Mouse (Mus musculus) embryonic facial prominence, embryonic 14.5 days (tissue): ENCODE data around the gene Ppp6r1. TPM values are rescaled to one million over a fixed set of nuclear protein-coding genes. Genes with fewer than 3 reads are reported as not detected.

Experiments
- ATAC-seq: fragments of 200-750 bp; cut with Nextera tagmentation; 2 replicates; pipeline ENCODE4 v1.8.0; 2017; ENCODE audit warnings: low read depth, moderate number of reproducible peaks, moderate TSS enrichment
- DNase-seq: peaks from one replicate; pipeline ENCODE4 v3.0.0-alpha.2; 2015; ENCODE audit warnings: low spot score
- H3K27ac ChIP-seq: fragments of 300-500 bp; sonication (generic); replicated peaks from 2 replicates; pipeline ENCODE4 v1.5.1; 2014; ENCODE audit warnings: low read depth, mild to moderate bottlenecking, low read length, moderate library complexity
- H3K27me3 ChIP-seq: fragments of 300-500 bp; sonication (generic); replicated peaks from 2 replicates; pipeline ENCODE4 v1.6.1; 2014; ENCODE audit warnings: low read length; ENCODE audit not compliant: control insufficient read depth, insufficient read depth
- H3K36me3 ChIP-seq: fragments of 300-500 bp; sonication (generic); 2 replicates; pipeline ENCODE4 v1.6.1; 2014; ENCODE audit warnings: low read length, mixed read lengths; ENCODE audit not compliant: control insufficient read depth, insufficient read depth
- H3K4me1 ChIP-seq: fragments of 300-500 bp; sonication (generic); 2 replicates; pipeline ENCODE4 v1.6.1; 2014; ENCODE audit warnings: antibody characterized with exemption, low read length; ENCODE audit not compliant: control insufficient read depth, insufficient read depth
- H3K4me2 ChIP-seq: fragments of 300-500 bp; sonication (generic); 2 replicates; pipeline ENCODE4 v1.6.1; 2014; ENCODE audit warnings: low read depth, mild to moderate bottlenecking, low read length, moderate library complexity, mixed read lengths
- H3K4me3 ChIP-seq: fragments of 300-500 bp; sonication (generic); 2 replicates; pipeline ENCODE4 v1.5.1; 2014; ENCODE audit warnings: low read depth, mild to moderate bottlenecking, low read length
- H3K9ac ChIP-seq: fragments of 300-500 bp; sonication (generic); 2 replicates; pipeline ENCODE4 v1.6.1; 2014; ENCODE audit warnings: low read depth, mild to moderate bottlenecking, low read length, moderate library complexity, mixed read lengths
- H3K9me3 ChIP-seq: fragments of 300-500 bp; sonication (generic); 2 replicates; pipeline ENCODE4 v1.6.1; 2016; ENCODE audit warnings: low read length; ENCODE audit not compliant: control insufficient read depth
- WGBS: fragments of 180-500 bp; shearing (Covaris S2); extraction: QIAGEN DNeasy Blood & Tissue Kit; methylation state at CpG from one replicate; pipeline ENCODE4 v1.1.7; 2014; 5-methylcytosine and 5-hydroxymethylcytosine counted together
- polyA plus RNA-seq: library from polyadenylated mRNA; unstranded; fragments of >200 nt; fragmentation: Nextera tagmentation; extraction: Ambion mirVana; gene quantifications from 2 replicates; pipeline ENCODE4 v1.2.1, GENCODE M21; 2014

Gene Ppp6r1
- polyA plus RNA-seq, 1 experiment from 2014 or later, result 7.7 TPM

DNA sequence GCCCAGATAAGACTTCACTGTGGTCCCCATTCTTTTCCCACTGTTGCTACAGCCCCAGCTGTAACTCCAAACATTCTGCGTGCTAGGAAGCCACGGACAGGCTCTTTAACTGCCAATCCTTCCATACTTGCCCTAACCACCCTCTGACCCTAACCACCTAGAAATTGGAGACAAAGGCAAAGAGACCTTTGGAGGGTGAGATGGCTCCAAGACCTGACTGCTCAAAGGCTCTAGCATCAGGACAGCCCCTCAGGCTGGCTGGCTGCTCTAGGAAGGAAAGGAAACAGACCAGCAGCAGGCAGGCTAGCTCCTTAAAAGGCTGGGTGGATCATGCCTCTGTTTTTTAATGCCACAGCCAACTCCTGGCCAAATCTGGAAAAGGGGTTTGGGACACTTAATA, 4.6 kb downstream of the Ppp6r1 start:
- 84% methylated on average over 2 of the region's 2 CpGs for WGBS
- H3K4me3 ChIP-seq, result no peak overlapping the region
- H3K36me3 ChIP-seq, result peaks cover 3% of the 10 kb centered on the region; the same call in 1 of the 2 replicates
- H3K4me1 ChIP-seq, result peaks cover 21% of the 10 kb centered on the region
- DNase-seq (no peak), ATAC-seq (no peak)
- no peak overlapping the region for H3K4me2 ChIP-seq
- H3K9me3 ChIP-seq, result no peaks in the 10 kb centered on the region
- peak overlapping the region; percentile 8; the same call in 1 of the 2 replicates for H3K9ac ChIP-seq
- H3K27ac ChIP-seq, result no peak overlapping the region
- no peaks in the 10 kb centered on the region for H3K27me3 ChIP-seq

DNA sequence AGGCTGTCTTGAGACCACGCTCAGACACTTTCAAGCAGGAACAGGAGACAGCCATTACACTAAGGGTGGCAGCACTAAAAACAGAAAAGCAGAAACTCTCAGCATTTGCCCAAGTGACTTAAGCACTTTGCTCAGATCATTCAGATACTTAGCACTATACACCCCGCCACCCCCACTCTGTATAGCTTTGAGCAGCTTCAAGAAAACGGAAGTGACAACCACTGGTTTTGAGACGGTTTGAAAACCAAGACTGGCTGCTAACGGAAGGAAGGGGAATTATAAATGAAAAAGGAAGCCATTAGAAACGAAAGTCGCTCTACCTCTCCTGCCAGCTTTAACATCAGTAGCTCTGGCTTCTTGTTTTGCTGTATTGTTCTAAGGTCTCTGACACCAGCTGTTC, 5.0 kb downstream of the Ppp6r1 start:
- WGBS, result 88% methylated on average over 7 of the region's 7 CpGs
- Histone ChIP-seq H3K27me3 (no peaks in the 10 kb centered on the region), H3K4me3 (no peak overlapping the region), H3K9me3 (no peaks in the 10 kb centered on the region), H3K9ac (no peak overlapping the region), H3K4me2 (no peak overlapping the region), H3K36me3 (peaks cover 3% of the 10 kb centered on the region; the same call in 1 of the 2 replicates), H3K27ac (no peak overlapping the region), H3K4me1 (peaks cover 21% of the 10 kb centered on the region)
- ATAC-seq (no peak), DNase-seq (no peak)

DNA sequence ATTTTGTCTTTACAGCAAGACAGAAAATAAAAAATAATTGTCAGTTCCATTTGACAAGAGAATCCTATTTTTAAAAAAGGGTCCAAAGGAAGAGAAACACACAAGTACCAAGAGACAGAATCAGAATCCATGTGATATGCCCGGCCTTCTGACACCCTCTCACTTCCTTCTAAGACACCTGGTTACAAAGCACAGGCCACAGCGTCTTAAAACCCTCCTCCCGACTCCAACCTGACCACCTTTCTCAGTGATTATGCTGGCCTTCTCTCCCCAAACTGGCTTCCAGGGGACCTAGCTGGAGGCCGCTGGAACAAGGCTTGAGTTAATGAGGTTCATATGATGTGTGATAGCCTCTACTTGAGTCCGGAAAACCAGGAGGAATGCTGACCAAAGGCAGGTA, 5.5 kb downstream of the Ppp6r1 start:
- H3K27ac ChIP-seq, result no peak overlapping the region
- peaks cover 3% of the 10 kb centered on the region; the same call in 1 of the 2 replicates for H3K36me3 ChIP-seq
- H3K27me3 ChIP-seq, result no peaks in the 10 kb centered on the region
- H3K9ac ChIP-seq, result no peak overlapping the region
- peaks cover 21% of the 10 kb centered on the region for H3K4me1 ChIP-seq
- 66% methylated on average over 5 of the region's 5 CpGs for WGBS
- no peaks in the 10 kb centered on the region for H3K9me3 ChIP-seq
- no peak overlapping the region for H3K4me3 ChIP-seq
- H3K4me2 ChIP-seq, result no peak overlapping the region
- DNase-seq (no peak), ATAC-seq (no peak)

DNA sequence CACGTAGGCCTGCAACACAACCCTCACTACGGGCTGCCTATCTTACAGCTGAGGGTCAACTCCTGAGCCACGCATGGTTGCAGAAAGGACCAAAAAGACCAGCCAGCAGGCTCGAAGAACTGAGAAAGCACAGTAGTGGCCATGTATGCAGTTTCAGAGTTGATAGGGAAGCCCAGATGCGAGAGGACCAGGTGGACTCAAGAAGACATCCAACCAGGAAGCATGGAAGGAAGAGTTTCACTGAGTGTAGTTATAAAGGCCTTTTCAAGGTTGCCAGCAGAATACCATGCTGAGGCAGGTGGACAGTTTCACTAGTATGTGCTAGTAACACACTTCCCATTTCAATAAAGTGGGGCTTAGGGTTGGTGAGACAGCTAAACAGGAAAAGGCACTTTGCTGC, 6.1 kb downstream of the Ppp6r1 start:
- ATAC-seq, result no peak
- 92% methylated on average over 5 of the region's 5 CpGs for WGBS
- H3K4me1 ChIP-seq, result peaks cover 20% of the 10 kb centered on the region
- H3K9me3 ChIP-seq, result no peaks in the 10 kb centered on the region
- DNase-seq, result no peak
- no peak overlapping the region for H3K27ac ChIP-seq
- no peak overlapping the region for H3K9ac ChIP-seq
- H3K27me3 ChIP-seq, result no peaks in the 10 kb centered on the region
- no peak overlapping the region for H3K4me2 ChIP-seq
- peaks cover 3% of the 10 kb centered on the region; the same call in 1 of the 2 replicates for H3K36me3 ChIP-seq
- no peak overlapping the region for H3K4me3 ChIP-seq

DNA sequence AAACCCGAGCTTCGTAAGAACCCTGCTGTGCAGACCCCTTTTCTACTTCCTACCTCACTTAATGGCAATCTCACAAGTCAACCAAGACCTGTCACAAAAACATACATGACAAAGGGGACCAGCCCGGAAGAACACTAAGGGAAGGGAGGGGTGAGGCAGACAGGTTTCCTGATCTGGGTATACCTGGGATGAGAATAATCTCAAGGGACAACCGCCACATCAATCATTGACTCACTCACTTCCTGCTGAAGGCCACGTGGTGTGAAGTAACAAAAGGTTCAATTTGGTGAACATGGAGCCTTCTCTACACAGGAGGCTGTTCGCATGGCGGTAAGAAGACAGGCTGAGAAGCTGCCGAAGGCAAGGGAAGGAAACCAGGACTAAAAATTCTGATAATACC, 7.2 kb downstream of the Ppp6r1 start:
- H3K9me3 ChIP-seq, result no peaks in the 10 kb centered on the region
- peaks cover 10% of the 10 kb centered on the region for H3K4me1 ChIP-seq
- 77% methylated on average over 8 of the region's 8 CpGs for WGBS
- no peak overlapping the region for H3K4me2 ChIP-seq
- H3K27ac ChIP-seq, result no peak overlapping the region
- H3K27me3 ChIP-seq, result no peaks in the 10 kb centered on the region
- ATAC-seq (no peak), DNase-seq (no peak)
- no peak overlapping the region for H3K9ac ChIP-seq
- peaks cover 4% of the 10 kb centered on the region; the same call in 1 of the 2 replicates for H3K36me3 ChIP-seq
- H3K4me3 ChIP-seq, result no peak overlapping the region

DNA sequence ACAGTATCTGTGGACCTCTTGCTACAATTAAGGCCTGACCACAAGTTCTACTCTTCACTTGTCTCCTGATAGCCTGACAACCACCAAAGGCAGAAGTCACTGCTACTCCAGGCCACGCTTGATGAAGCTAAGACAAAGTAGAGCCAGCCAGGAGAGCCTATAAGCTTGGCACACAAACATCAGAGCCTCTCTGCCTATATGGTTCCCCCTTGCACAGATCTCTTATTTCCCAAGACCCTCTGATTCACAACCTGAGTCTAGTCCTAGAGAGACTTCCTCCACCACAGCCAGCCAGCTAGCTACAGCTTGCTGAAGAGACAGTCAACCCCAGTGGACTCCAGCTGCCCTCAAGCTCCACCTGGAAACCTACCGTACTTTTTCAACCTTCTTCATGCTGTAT, 10.8 kb downstream of the Ppp6r1 start:
- DNase-seq (no peak), ATAC-seq (no peak)
- WGBS, result 88% methylated on average over 2 of the region's 2 CpGs
- Histone ChIP-seq H3K4me2 (no peak overlapping the region), H3K9me3 (no peaks in the 10 kb centered on the region), H3K4me1 (no peaks in the 10 kb centered on the region), H3K27me3 (no peaks in the 10 kb centered on the region), H3K27ac (no peak overlapping the region), H3K9ac (no peak overlapping the region), H3K4me3 (no peak overlapping the region), H3K36me3 (peaks cover 37% of the 10 kb centered on the region)

DNA sequence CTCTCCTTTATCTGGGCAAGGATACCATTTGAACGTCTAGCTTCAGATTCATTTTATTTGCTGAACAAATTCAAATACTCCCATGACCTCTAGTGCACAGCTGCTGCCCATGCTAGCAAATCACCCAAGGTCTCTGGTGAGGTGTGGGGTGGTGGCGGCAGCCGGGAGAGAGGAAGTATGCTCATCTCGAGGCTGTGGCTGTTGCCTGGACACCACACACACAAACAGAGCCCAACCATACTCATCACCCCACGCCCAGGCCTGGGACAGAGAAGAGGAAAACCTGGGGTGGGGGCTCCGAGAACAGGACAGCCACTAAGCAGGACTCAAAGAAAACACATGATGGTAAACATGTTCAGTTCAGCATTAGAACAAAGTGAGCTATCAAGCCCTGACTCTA, 11.5 kb downstream of the Ppp6r1 start:
- H3K9ac ChIP-seq, result no peak overlapping the region
- H3K27ac ChIP-seq, result no peak overlapping the region
- H3K9me3 ChIP-seq, result no peaks in the 10 kb centered on the region
- H3K27me3 ChIP-seq, result no peaks in the 10 kb centered on the region
- ATAC-seq, result no peak; the same call in 1 of the 2 replicates
- peaks cover 43% of the 10 kb centered on the region for H3K36me3 ChIP-seq
- no peak for DNase-seq
- no peak overlapping the region for H3K4me2 ChIP-seq
- no peak overlapping the region for H3K4me3 ChIP-seq
- H3K4me1 ChIP-seq, result no peaks in the 10 kb centered on the region
- WGBS, result 62% methylated on average over 6 of the region's 6 CpGs

DNA sequence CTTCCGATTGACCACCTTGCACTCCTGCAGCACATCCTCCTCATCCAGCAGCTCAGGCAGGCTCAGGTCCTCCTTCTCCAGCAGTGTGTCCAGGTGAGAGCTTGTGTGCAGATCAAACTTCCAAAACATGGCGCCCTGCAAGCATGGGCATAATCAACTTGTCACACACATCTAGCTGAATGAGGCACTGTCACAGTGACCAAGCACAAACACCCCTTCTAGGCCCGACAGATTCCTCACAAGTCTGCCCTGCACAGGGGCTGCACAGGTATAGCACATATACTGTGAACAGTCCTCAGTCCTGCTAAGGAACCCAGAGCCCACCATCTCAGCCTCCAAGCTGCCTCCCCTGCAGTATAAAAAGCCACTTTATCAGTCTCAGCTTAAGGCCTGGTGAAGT, 12.0 kb downstream of the Ppp6r1 start:
- no peaks in the 10 kb centered on the region for H3K4me1 ChIP-seq
- no peak overlapping the region for H3K4me3 ChIP-seq
- ATAC-seq (no peak), DNase-seq (no peak)
- H3K36me3 ChIP-seq, result peaks cover 48% of the 10 kb centered on the region
- H3K9ac ChIP-seq, result no peak overlapping the region
- no peaks in the 10 kb centered on the region for H3K9me3 ChIP-seq
- H3K27ac ChIP-seq, result no peak overlapping the region
- no peak overlapping the region for H3K4me2 ChIP-seq
- no peaks in the 10 kb centered on the region for H3K27me3 ChIP-seq
- WGBS, result 89% methylated on average over 3 of the region's 3 CpGs

DNA sequence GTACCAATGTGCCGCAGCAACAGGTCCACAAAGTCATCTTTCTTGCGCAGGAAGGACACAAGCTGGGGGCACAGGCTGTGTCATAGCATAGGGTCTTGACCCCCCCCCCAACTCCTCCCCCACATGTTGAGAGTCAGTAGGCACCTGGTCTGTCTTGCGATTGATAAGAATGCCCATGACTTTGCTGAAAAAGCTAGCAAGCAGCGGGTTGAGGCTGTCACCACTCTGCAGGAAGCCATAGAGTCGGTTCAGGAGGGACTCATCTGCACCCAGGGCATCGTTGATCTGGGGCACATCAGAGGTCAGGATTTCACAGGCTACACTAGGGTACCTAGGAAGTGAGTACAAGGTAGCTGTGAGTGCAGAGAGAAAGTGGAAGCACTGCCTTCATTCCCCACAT, 15.6 kb downstream of the Ppp6r1 start:
- Histone ChIP-seq H3K9me3 (no peaks in the 10 kb centered on the region), H3K4me2 (no peak overlapping the region), H3K4me1 (no peaks in the 10 kb centered on the region), H3K27me3 (no peaks in the 10 kb centered on the region), H3K36me3 (peaks cover 75% of the 10 kb centered on the region), H3K9ac (no peak overlapping the region), H3K27ac (no peak overlapping the region), H3K4me3 (no peak overlapping the region)
- WGBS, result 96% methylated on average over 6 of the region's 6 CpGs
- ATAC-seq (no peak), DNase-seq (no peak)
